Mouse (Mus musculus) kidney, postnatal 4 days (tissue): ENCODE data around the gene Scfd2.
A peak's percentile ranks its signal among the peaks of the same experiment; 100 is the strongest.

Experiments
- DNase-seq, 2 experiments: peaks; one replicate each; pipeline ENCODE4 v3.0.0; 2021; ENCODE audit warnings: mixed read lengths in 2 of 2

Scfd2 gene

DNA sequence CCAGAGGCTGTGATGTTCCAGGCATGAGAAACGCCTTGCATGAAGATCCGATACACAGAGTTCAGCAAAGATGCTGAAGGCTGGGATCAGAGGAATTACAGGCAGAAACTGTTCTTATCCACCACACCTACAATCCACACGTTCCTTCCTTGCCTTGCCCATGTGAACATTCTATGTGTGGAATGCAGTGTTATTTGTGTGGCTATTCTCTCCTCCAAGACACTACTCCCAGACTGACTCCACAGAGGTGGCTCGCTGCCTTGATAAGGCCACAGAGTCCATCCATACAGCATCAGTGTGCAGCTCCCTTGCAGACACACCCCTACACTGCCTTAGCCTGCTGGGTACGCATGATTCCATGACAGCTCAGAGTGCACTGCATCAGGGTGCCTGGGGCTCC lies 221.5 kb downstream of the Scfd2 start:
- no peak for DNase-seq

DNA sequence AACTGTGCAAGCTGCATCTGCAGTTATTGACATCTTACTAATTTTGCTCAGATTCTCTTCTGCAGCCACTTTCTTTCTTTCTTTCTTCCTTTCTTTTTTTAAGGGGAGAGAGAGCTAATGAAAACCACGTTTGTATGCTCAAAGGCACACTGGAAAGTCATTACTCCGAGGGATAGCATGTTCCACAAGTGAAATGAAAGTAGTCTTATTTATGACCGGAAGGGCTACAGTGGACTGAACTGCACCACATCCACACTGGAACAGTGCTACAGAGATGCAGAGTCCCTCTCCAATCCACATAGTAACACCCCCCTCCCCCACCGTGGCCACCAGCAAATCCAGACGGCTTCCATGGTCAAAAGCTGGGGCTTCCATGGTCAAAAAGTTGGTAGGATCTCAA lies 224.3 kb downstream of the Scfd2 start:
- no peak for DNase-seq

DNA sequence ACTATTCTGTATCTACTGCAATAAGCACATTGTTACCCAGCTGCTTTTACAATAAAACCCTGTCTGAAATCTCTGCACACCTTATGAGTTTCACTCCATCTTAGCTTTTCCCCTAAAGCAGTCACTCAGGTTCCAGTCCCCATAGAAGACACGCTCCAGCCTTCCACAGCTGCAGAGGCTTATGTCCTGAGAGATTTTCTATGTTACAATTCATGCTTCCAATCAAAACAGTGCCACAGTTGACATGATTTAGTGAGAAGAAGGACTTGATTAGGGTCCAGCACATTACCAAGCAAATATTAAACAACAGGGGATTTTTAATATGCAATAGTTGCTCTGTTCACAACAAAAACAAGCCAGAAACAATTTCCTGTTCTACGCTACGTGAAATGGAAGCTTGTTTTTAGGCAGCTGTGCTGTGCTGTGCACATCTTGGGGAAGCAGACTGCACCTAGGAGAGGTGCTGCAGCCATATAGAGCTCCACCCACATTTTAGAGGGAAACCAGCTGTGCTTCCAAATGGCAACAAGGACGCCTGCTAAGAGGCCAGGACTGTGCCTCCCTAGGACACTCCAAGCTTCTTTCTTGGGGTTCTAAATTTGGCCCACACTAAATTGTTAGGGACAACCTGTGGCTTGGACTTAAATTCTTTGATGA lies 225.9 kb downstream of the Scfd2 start:
- DNase-seq, result no peak

DNA sequence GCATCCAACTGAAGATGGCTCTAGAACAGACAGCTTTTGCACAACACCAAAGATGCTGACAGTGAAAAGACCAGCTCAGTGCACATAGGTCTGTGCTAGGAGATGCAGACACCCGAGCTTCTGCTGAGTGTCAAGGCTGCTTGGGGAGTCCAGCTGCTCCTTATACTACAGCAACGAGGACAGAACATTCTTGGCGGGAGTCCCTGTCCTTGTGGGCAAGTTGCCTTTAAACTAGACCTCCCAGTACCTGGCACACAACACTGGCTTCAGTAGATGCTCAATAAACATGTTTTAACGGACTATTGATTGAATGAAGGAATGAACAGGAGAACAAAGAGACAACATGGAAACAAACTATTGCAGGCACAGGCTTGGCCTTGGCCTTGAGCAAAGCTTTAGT lies 226.8 kb downstream of the Scfd2 start:
- DNase-seq, result peak; percentile 57 to 67

DNA sequence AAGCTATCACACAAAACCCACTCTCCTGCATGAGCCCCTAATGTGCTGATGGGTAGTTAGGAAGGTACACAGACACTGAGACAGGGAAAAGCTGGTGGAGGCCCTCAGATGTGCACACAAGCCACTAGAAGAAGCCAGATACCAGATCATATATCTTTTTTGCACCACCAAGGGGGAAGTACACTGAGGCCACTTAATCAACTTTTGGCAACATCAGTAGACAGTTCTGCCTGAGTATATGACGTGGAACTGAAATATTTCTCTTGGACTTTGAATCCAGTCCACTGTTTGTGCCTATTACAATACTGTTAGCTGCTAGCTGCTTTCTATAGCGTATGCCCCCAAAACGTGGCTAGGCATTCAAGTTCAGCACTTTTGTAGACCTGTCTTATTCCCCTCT lies 229.2 kb downstream of the Scfd2 start:
- DNase-seq, result no peak

DNA sequence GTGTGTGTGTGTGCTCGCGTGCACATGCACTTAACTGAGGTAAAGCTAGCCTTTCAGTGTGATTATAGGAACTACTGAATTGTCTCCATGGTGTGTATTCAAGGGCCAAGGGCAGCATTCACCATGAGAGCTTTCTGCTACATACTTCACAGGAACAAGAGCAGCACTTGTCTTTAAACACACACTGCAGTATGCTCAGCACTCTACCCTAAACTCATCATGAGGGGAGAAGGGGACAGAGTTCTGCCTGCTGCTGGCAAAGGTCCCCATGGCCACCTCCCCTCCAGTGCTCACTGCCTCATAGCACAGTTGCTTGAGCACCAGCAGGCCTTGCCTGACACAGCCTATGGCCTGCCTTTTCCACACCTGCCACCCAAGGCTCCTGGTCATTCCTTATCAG lies 230.1 kb downstream of the Scfd2 start:
- DNase-seq, result no peak

DNA sequence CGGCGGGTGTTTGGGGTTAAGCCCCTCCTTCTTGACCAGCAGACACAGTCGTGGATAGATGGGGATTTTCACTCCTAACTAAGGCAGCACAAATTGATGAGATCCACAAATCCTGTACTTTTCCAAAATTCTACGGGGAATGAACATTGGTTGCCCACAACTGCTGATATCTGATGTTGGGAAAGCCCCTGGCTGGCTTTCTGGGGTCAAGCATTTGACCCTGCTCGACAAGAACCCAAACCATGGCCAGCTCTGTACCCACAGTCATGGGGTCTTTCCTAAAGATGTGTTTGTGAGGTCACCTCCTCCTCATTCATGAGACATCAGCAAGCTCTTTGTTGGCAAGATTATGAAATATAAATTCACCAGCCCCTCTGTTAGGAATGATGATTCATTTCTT lies 230.6 kb downstream of the Scfd2 start:
- no peak for DNase-seq

DNA sequence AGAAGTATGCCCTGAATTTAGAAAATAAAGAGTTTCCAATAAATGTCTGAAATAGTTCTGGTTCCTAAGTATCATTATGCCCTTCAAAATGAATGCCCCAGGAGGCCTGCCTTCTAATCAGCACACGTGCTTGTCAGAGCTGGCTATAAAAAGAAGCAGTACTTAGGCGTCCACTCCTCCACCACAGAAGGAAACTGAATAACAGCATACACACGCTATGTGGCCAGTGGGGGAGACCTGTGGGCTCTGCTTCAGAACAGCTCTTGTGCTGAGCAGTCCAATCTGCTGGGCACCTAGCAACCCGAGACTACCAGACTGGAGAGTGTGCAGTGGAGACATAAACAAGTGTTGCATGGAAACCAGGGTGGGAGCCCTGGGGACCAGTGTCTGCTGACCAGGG lies 231.4 kb downstream of the Scfd2 start:
- no peak for DNase-seq

DNA sequence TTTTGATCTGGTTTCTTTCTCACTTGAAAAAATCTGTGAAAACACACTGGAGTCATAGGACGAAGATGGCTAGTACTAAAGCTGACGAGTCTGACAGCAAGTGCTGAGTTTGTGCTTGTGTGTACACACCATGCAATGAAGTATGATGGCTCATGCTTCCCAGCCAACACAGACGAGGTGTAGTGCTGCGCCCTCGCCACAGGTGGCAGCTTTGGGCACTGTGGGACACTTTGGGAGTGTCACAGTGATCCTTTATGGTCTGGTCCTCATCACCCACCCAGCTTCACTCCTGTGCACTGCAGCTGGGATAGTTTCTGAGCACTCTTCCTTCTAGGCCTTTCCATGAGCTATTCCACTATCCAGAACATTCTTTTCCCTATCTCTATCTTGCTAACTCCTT lies 234.4 kb downstream of the Scfd2 start:
- DNase-seq, result no peak

DNA sequence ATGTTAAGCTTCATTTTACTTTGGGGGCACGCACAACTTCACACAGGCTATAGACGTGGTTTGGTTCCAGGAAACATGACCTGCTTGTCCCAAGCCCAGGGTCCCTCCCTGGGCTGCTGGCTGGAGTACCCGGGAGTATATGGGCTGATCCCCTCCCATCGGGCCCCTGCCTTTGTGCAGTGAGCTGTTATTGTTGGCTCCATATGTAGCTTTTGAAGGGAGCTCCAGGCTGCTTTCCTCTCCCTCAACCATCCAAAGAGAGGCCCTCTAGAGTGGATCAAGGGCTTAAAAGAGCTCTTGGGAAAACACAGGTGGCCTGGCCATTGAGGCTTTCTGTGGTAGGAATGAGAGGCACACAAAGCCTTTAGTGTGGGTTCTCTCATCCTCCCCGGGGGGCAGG lies 235.5 kb downstream of the Scfd2 start:
- DNase-seq, result peak in 1 of 2 experiments; percentile 38

DNA sequence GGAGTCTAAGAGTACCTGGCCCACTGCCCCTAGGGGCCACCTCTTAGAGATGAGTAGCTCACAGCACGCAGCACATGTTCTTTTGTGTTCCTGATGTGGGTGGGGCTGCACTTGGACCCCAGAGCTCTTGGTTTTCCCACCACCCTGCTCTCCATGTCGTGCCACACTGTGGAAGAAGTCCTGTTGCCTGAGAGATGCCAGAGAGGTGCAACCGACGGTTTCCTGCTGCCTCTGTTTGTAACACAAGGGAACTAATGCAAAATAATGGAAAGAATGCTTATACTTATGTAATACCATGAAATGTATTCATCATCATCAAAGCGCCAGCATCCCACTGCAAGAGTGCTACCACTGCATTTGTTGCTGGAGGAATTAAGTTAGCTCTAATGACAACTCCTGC lies 238.0 kb downstream of the Scfd2 start:
- DNase-seq, result no peak

DNA sequence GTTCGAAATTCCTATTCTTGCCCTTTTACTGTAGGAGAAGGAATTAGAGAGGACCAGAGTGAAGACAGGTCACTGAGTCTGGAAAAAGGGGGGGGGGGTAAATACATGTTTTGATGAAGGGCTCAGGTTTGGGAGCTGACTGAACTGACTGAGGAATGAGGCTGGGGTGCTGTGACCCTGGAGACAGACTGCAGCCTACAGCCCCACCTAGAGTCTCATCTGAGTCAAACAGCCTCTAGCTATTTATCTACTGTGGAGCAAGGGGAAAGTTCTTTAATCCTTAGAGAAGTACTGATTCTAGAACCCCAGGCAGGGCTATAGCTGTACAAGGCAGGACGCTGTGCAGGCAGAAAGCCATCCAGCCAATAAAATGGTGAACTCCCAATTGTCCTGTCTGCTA lies 239.5 kb downstream of the Scfd2 start:
- no peak for DNase-seq

DNA sequence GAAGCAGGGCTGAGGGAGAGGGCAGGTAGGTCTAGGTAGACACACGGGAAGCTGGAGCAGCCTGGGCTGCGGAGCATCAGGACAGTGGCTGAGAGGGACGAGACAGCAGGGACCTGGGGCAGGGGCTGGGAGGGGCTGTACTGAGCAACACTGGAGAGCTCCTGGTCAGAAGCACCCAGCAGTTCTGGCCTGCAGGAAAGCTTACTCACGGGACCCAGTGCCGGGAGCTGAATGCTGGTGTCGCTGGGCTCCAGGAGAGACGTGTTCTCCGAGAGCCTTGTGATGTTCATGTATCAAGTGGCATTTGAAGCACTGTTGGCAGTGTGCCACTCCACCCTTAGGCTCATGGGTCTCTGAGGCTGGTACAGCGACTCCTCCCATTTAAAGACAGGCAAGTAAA lies 240.0 kb downstream of the Scfd2 start:
- no peak for DNase-seq

DNA sequence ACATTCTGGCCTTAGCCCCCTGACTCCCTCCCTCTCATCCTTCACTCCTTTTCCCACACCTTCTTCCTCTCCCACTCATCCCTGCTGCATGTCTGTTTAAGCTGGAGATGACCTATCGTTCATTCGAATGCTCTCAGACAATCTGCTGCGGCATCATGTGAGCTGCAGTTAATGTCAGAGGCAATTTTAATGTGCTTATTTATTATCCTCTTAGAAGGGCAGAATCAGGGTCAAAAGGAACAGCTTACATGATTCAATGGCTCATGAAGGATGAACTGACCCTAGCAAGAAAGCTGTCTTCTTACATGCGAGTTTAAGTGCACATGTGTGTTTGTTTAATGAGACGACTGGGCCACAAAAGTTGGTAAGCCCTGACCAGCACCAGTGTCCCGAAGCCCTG lies 241.6 kb downstream of the Scfd2 start:
- DNase-seq, result no peak

DNA sequence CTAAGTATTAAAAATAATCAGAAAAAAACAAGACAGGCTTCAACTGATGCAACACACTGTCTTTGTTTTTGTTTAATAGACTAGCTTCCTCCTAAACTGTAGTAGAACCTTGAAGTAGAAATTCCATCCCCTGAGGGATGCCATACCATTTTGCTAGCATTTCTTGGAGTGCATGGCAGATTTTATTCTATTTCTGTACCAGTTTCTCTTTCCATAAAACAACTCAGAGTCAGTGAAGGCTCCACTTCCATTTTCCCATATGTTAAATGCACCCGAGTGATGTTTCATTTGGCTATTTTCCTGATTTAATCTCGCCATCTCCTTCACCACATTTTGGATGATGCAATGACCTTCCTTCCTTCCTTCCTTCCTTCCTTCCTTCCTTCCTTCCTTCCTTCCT lies 243.4 kb downstream of the Scfd2 start:
- DNase-seq, result no peak

DNA sequence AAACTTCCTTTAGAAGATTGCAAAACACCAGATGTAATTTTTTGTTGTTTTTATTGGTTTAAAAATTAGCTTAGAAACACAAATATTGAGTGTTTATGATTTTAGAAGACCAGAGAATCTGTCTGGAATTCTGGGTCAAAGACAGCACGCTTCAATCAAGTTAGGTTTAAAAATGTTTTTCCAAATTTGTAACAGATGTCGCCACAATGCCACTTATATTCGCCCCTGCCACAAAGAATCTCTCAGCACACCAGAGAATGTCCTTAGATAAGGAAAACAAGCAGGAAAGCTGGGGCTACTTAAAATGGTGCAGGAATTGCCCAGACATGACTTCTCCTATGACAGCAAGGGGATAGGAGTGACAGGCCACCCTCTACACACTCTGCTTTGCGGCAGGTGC lies 245.3 kb downstream of the Scfd2 start:
- DNase-seq, result no peak

DNA sequence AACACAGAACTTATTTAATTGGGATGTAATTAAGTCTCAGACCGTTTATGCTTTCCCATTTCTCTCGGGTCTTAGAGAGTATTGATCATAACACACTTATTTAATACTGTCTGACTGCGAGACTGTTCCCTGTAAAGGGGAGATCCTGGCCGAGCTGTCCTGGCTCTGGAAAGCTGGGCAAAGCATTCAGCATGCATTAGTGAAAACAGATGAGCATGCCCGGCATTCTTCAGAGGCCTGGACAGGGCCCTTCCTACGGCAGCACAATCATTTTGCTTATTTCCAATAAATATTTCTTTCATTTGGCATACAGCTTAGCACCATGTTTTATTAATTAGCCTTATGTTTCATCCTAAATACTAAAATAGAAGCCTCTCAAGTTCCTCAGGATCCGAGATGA lies 245.8 kb downstream of the Scfd2 start:
- no peak for DNase-seq

DNA sequence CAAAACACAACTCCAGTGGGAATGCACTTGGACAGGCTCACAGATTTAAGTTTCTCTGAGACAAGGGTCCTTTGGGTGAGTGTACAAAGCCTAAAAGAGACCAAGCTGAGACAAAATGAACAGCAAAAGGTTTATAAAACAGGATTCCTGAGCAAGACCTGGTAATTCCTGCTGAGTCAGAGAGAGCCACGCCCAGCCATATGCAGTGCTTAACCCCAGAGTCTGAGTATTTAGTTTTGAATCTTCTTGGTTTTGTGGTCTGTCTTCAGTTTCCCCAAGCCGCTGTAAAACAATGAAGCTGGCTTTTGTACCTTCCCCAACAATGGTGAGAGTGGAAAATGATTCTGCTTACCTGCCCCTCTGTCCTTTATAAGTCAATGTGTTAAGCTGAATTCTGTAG lies 246.3 kb downstream of the Scfd2 start:
- DNase-seq, result no peak

DNA sequence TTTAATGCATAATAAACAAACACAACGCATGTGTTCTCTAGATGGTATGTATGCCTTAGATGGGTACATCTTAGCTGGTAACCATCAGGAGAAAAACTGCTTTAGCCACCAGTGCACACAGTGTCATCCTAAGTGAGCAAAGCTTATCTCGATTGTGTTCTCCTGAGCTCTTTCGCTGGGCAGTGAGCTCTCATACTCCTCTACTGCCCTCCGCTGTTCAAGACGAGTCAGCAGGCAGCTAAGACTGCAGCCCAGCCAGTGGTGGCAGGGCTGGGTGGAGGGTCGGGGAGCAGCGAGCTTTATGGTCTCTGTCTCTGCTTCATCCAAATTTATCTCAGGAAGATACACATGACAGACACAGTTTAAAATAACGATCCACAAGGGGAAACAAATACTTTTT lies 248.0 kb downstream of the Scfd2 start:
- DNase-seq, result peak; percentile 60 to 73

DNA sequence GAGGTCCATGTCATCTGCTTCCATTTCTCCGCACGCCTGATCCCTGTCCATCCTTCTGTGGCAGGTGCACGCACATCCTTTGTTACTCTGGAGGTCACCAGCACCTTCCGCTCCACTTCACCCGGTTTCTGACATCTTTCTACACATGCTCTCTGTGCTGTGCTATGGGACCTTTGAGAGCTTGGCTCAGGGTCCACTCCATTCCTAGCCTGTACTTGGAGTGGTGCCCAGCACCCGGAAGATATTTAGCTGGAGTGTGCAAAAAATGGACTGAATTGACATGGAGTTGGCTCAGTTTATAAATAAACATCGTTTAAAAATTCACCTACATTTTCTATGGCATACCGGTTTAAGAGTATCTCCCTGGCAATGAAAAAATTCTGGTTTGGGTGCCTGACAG lies 250.1 kb downstream of the Scfd2 start:
- DNase-seq, result peak; percentile 59 to 71

DNA sequence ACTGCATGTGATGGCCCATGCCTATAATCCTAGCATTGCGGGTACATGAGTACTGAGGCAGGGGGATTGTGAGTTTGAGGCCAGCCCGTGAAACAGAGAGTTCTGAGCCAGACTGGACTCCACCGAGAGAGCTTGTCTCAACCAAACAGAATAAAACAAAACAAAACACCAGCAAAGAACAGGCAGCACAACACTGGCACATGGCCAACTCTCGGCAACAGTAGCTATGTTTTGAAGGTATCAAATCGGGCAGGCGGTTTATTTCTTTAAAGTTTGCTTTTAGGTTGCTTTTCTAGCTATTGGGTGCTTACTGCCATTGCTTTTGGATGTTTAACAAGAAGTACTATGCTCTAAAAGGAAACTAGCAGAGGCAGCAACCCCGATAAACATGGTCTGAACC lies 251.9 kb downstream of the Scfd2 start:
- DNase-seq, result no peak

DNA sequence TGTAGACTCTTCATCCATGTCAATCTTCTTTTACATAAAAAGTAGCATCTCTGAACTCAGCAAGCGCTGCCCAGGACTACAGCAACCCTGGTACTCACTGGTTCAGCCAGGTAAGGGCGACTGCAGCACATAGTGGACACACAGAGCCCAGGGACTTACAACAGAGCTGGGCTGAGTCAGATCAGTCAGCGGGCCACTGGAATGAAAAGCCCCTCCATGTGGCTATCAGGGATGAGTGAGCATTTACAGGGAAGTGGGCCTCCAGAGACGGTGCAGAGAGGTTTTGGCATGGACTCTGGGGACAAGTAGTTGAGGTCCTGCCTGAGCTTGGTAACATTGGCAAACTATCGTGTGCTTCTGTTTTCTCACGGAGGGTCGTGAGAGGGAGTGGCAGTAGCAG lies 253.1 kb downstream of the Scfd2 start:
- no peak for DNase-seq

DNA sequence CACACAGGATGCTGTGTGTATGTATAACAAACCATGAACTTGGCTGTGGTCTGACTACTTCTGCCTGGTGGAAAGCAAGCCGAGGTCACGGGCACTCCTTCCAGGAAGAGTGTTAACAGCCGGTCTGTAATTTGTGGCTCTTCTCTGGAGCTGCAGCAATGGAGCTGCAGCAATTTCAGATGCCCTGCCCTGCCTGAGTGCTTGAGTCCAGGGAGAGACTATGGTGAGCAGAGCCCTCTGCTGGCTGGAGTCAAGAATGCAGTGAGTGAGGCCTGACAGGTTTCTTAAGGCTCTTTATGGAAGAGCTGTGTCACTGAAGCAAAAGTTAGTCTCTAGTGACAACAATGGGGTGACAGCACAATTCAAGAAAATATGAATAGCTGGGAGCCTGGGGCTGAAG lies 253.8 kb downstream of the Scfd2 start:
- peak; percentile 94 to 95 for DNase-seq

DNA sequence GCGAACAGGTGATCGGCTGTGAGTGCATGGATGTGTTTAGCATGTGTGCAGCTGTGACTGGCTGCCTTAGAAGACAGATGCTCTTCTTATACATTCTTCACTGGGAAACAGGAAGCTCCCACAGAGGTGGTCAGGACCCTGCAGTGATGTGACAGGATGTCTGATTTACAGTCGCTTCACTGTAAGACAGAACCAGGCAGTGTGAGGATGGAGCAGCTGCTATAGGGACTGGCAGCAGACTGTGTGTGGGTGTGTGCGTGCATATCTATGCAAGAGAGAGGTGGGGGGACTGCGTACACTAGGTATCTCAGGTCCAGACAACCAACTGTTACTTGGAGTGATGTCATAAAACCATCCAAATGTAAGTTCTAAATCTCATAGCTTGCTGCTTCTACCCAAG lies 254.3 kb downstream of the Scfd2 start:
- no peak for DNase-seq

DNA sequence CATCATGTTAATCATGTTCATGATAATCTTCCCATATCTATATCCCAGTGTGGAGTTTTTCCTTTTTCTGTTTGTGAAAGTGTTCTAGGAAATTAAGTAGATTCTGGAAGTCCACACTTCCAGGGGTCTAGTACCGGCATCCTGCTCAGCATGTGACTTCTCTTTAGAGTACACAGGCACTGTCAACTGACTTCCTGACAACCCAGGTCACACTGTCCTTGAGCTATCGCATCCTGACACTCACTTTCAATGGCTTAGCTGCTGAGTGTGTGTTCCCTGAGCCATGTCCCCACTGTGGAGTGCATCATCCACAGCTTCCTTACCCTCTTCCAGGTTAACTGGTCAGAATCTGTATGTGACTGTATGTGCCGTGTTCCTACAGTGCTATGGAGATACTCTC lies 258.2 kb downstream of the Scfd2 start:
- DNase-seq, result no peak
